Mouse (Mus musculus) liver, embryonic 16.5 days (tissue): ENCODE data around the gene Ino80e. TPM values are rescaled to one million over a fixed set of nuclear protein-coding genes. Genes with fewer than 3 reads are reported as not detected.

Experiments used
- ATAC-seq: fragments of 200-750 bp; cut with Nextera tagmentation; 2 replicates; pipeline ENCODE4 v1.8.0; 2017; ENCODE audit warnings: low read depth, mild to moderate bottlenecking, moderate number of reproducible peaks, moderate library complexity
- H3K27ac ChIP-seq: fragments of 300-500 bp; sonication (generic); 2 replicates; pipeline ENCODE4 v1.5.1; 2014; ENCODE audit warnings: mild to moderate bottlenecking, low read length
- H3K27me3 ChIP-seq: fragments of 300-500 bp; sonication (generic); 2 replicates; pipeline ENCODE4 v1.6.1; 2014; ENCODE audit warnings: low read depth, low read length, mixed read lengths; ENCODE audit not compliant: control insufficient read depth, insufficient read depth
- H3K36me3 ChIP-seq: fragments of 300-500 bp; sonication (generic); 2 replicates; pipeline ENCODE4 v1.6.1; 2014; ENCODE audit warnings: mild to moderate bottlenecking; ENCODE audit not compliant: control insufficient read depth, insufficient read depth
- H3K4me1 ChIP-seq: fragments of 300-500 bp; sonication (generic); 2 replicates; pipeline ENCODE4 v1.6.1; 2014; ENCODE audit warnings: low read depth, low read length, mixed read lengths; ENCODE audit not compliant: control insufficient read depth
- H3K4me2 ChIP-seq: fragments of 300-500 bp; sonication (generic); 2 replicates; pipeline ENCODE4 v1.6.1; 2014; ENCODE audit warnings: low read depth, low read length, mixed read lengths
- H3K4me3 ChIP-seq: fragments of 300-500 bp; sonication (generic); 2 replicates; pipeline ENCODE4 v1.5.1; 2014; ENCODE audit warnings: low read depth, mild to moderate bottlenecking, low read length
- H3K9ac ChIP-seq: fragments of 300-500 bp; sonication (generic); 2 replicates; pipeline ENCODE4 v1.6.1; 2014; ENCODE audit warnings: low read depth, low read length
- H3K9me3 ChIP-seq: fragments of 300-500 bp; sonication (generic); replicated peaks from 2 replicates; pipeline ENCODE4 v1.6.1; 2016; ENCODE audit warnings: low read length; ENCODE audit not compliant: control insufficient read depth
- WGBS: fragments of 180-500 bp; shearing (Covaris S2); extraction: QIAGEN DNeasy Blood & Tissue Kit; methylation state at CpG from one replicate; pipeline ENCODE4 v1.1.7; 2014; ENCODE audit not compliant: insufficient replicate concordance; 5-methylcytosine and 5-hydroxymethylcytosine counted together
- polyA plus RNA-seq: library from polyadenylated mRNA; unstranded; fragments of >200 nt; fragmentation: Nextera tagmentation; extraction: Ambion mirVana; gene quantifications from 2 replicates; pipeline ENCODE4 v1.2.1, GENCODE M21; 2015

Gene Ino80e
- polyA plus RNA-seq, 1 experiment from 2014 or later, result 25.7 TPM

DNA sequence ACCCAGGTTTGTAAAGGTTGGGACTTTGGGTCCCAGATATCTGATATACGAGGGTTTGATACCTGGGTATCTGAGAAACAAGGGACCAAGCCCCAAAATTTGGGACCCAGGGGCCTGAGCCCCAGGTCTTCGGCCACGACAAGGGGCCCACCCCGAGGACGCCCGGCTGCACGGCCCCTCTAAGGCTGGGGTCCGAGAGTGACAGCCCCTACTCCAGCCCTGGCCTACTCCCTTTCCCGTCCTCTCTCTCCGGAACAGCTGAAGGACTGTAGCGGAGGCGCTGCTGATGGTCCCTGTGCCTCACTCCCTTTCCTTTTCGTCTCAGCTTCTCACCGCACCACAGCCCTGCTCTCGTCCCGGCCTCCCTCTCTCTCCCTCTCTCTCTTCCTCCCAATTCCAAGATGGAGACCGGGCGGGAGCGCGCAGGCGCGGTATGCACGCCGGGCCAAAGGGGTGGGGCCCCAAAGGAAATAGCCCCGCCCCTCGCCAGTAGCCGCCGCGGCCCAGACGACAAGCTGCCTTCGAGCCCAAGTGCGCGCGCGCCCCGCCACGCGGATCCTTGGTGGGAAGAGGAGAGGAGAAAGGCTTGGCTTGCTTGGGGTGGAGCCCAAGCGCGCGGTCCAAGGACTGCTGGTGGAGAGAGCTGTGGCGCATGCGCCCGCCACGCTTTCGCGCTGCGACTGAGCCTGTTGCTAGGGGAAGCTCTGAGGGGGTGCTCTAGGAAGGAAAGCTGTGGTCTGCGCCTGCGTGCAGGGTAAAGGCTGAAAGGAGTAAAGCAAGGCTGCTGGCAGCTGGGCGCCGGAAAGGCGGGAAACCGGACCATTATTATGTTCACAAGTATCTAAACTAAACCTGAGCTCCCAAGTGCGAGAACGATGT is 22.3 kb upstream of the Ino80e start, which contains the start of gene Taok2:
Gene Taok2 (minus strand): TSS at position 418 of the 879 bp plus-strand sequence.
- peak within 1 kb of the TSS; percentile 77 for H3K4me3 ChIP-seq
- H3K27ac ChIP-seq, result peak within 1 kb of the TSS; percentile 83
- WGBS, result under 1% methylated on average over 56 of the region's 56 CpGs
- H3K27me3 ChIP-seq, result no peaks in the 10 kb centered on the region
- peak within 1 kb of the TSS; percentile 85 for H3K9ac ChIP-seq
- peaks cover 38% of the 10 kb centered on the region for H3K4me1 ChIP-seq
- peaks cover 10% of the 10 kb centered on the region for H3K36me3 ChIP-seq
- peak; percentile 95 for ATAC-seq
- H3K9me3 ChIP-seq, result no peaks in the 10 kb centered on the region
- peak within 1 kb of the TSS; percentile 99 for H3K4me2 ChIP-seq

DNA sequence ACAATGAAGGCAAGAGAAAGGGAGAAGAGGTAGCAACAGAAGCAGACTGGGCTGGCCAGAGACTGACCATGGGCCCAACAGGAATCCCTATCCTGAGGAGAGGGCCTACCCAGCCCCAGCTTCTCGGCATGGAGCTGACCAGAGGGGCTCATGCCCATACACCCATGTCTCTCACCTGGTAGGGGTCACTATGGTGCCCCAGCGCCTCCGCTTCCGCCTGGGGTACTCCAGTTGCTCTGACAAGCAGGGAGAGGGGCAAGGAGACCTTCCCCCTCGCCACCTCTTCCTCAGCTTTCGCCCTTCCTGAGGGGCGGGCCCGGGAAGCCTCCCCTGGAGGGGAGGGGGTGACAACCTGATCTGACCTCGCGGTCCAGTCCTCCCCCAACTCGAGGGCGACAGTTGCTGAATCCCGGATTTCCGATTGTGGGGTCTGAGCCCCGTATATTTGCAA is 21.6 kb upstream of the Ino80e start:
- peaks cover 13% of the 10 kb centered on the region for H3K36me3 ChIP-seq

GRCm38 (mm10) chr7:126881040-126881439 is 18.9 kb upstream of the Ino80e start:
- ATAC-seq, result no peak
- no peak overlapping the region for H3K4me3 ChIP-seq
- 33% methylated on average over 6 of the region's 6 CpGs for WGBS

More for the DNA sequence above, 21.6 kb upstream of the Ino80e start:
- Histone ChIP-seq H3K4me2 (peak overlapping the region; percentile 99), H3K27me3 (no peaks in the 10 kb centered on the region), H3K9me3 (no peaks in the 10 kb centered on the region), H3K9ac (peak overlapping the region; percentile 85), H3K27ac (peak overlapping the region; percentile 83), H3K4me1 (peaks cover 38% of the 10 kb centered on the region), H3K4me3 (peak overlapping the region; percentile 77)
- under 1% methylated on average over 15 of the region's 15 CpGs for WGBS
- no peak for ATAC-seq

GRCm38 (mm10) chr7:126877239-126877638 is 15.1 kb upstream of the Ino80e start:
- Histone ChIP-seq H3K4me2 (no peak overlapping the region), H3K9me3 (no peaks in the 10 kb centered on the region), H3K9ac (no peak overlapping the region), H3K4me1 (peaks cover 12% of the 10 kb centered on the region), H3K4me3 (no peak overlapping the region), H3K27ac (no peak overlapping the region), H3K27me3 (no peaks in the 10 kb centered on the region), H3K36me3 (peaks cover 66% of the 10 kb centered on the region)
- ATAC-seq, result no peak
- 90% methylated on average over 1 of the region's 1 CpGs for WGBS

More at GRCm38 (mm10) chr7:126881040-126881439, 18.9 kb upstream of the Ino80e start:
- H3K9ac ChIP-seq, result no peak overlapping the region; the same call in 1 of the 2 replicates
- no peak overlapping the region for H3K27ac ChIP-seq
- H3K9me3 ChIP-seq, result no peaks in the 10 kb centered on the region
- peaks cover 38% of the 10 kb centered on the region for H3K4me1 ChIP-seq
- H3K27me3 ChIP-seq, result no peaks in the 10 kb centered on the region
- peak overlapping the region; percentile 22 for H3K4me2 ChIP-seq
- peaks cover 30% of the 10 kb centered on the region for H3K36me3 ChIP-seq

DNA sequence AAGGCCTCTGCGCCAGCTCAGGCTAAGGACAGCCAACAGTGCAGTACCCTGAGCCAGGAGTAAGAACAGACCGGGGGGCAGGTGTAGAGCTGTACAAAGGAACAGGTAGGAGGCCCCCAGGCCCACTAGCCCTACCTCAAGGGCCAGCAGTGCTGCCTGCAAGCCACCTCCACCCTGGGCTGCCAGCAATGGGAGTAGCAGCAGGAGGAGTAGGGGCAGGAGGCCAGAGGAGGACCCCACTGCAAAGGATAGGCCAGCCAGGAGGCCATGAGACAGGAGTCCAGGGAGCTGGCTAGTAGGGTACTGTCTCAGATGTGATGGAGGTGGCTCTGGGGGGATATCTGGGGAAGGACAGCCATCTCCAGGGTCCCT is 8.3 kb upstream of the Ino80e start:
- Histone ChIP-seq H3K4me2 (no peak overlapping the region), H3K27ac (no peak overlapping the region), H3K36me3 (peaks cover 67% of the 10 kb centered on the region), H3K27me3 (no peaks in the 10 kb centered on the region), H3K4me1 (no peaks in the 10 kb centered on the region), H3K4me3 (no peak overlapping the region), H3K9me3 (no peaks in the 10 kb centered on the region), H3K9ac (no peak overlapping the region)
- WGBS, result 90% methylated on average over 2 of the region's 2 CpGs
- ATAC-seq, result no peak

DNA sequence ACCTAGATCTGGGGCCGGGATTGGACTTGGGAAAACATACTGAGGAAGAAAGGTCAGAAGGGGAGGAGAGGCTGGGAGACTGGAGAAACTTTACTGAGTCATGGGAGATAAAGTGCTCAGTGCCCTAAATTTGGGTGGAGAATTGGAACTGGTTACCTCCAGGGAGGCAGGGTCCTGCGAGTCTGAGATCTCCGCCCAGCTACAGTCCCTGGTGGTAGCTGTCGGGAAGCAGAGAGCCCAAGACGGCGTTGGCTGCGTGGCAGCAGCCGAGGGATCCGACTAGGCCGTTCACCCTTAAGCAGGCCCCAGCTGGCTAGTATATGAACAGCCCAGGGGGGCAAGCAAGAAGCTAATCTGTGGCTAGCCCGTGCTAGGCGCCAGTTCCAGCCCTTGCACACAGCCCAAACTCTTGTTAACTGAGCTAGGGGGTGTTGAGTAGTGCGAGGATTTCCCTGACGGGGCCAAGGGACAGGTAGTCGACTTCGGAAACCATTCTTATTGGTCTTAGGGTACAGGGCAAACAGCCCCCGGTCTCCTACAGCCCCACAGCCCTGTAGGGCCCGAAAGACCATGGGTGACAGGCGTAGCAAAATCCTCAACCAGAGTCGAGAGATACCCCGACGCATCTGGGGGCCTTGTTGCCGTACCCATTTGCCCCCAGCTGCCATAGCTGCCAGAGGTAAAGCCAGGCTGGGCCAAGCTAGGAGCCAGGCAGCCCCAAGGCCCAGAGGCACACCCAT is 7.8 kb upstream of the Ino80e start:
- no peak overlapping the region for H3K27ac ChIP-seq
- 84% methylated on average over 23 of the region's 23 CpGs for WGBS
- no peaks in the 10 kb centered on the region for H3K27me3 ChIP-seq
- no peak overlapping the region for H3K4me3 ChIP-seq
- no peaks in the 10 kb centered on the region for H3K4me1 ChIP-seq
- ATAC-seq, result no peak
- H3K9ac ChIP-seq, result no peak overlapping the region
- H3K9me3 ChIP-seq, result no peaks in the 10 kb centered on the region
- no peak overlapping the region for H3K4me2 ChIP-seq
- H3K36me3 ChIP-seq, result peaks cover 65% of the 10 kb centered on the region

GRCm38 (mm10) chr7:126868003-126868402 is 5.8 kb upstream of the Ino80e start:
- no peak overlapping the region for H3K4me3 ChIP-seq
- H3K9ac ChIP-seq, result no peak overlapping the region
- no peak for ATAC-seq
- H3K4me2 ChIP-seq, result no peak overlapping the region
- H3K4me1 ChIP-seq, result peaks cover 10% of the 10 kb centered on the region
- no peaks in the 10 kb centered on the region for H3K9me3 ChIP-seq
- H3K27me3 ChIP-seq, result no peaks in the 10 kb centered on the region
- 75% methylated on average over 12 of the region's 12 CpGs for WGBS
- H3K36me3 ChIP-seq, result peaks cover 55% of the 10 kb centered on the region
- H3K27ac ChIP-seq, result no peak overlapping the region

GRCm38 (mm10) chr7:126867534-126867933 is 5.4 kb upstream of the Ino80e start:
- peaks cover 50% of the 10 kb centered on the region for H3K36me3 ChIP-seq

More at GRCm38 (mm10) chr7:126867534-126867933, 5.4 kb upstream of the Ino80e start:
- H3K4me1 ChIP-seq, result peaks cover 14% of the 10 kb centered on the region
- ATAC-seq, result no peak
- no peaks in the 10 kb centered on the region for H3K27me3 ChIP-seq
- no peak overlapping the region for H3K27ac ChIP-seq
- 81% methylated on average over 2 of the region's 2 CpGs for WGBS
- H3K9me3 ChIP-seq, result no peaks in the 10 kb centered on the region
- H3K9ac ChIP-seq, result no peak overlapping the region
- H3K4me2 ChIP-seq, result no peak overlapping the region
- H3K4me3 ChIP-seq, result no peak overlapping the region
